Mouse (Mus musculus) liver, embryonic 15.5 days (tissue): ENCODE data around the gene Zbtb20. TPM values are rescaled to one million over a fixed set of nuclear protein-coding genes. Genes with fewer than 3 reads are reported as not detected.

ENCODE experiments used
- ATAC-seq: fragments of 200-750 bp; cut with Nextera tagmentation; 2 replicates; pipeline ENCODE4 v1.8.0; 2017; ENCODE audit warnings: moderate number of reproducible peaks, mild to moderate bottlenecking, moderate library complexity; ENCODE audit not compliant: insufficient read depth
- H3K27ac ChIP-seq: fragments of 300-500 bp; sonication (generic); replicated peaks from 2 replicates; pipeline ENCODE4 v1.5.1; 2015; ENCODE audit warnings: mild to moderate bottlenecking, inconsistent platforms
- H3K27me3 ChIP-seq: fragments of 300-500 bp; sonication (generic); 2 replicates; pipeline ENCODE4 v1.6.1; 2015; ENCODE audit warnings: mild to moderate bottlenecking, inconsistent platforms
- H3K36me3 ChIP-seq: fragments of 300-500 bp; sonication (generic); replicated peaks from 2 replicates; pipeline ENCODE4 v1.6.1; 2015; ENCODE audit warnings: moderate library complexity, mild to moderate bottlenecking, inconsistent platforms
- H3K4me1 ChIP-seq: fragments of 300-500 bp; sonication (generic); replicated peaks from 2 replicates; pipeline ENCODE4 v1.6.1; 2015; ENCODE audit warnings: inconsistent platforms
- H3K4me2 ChIP-seq: fragments of 300-500 bp; sonication (generic); 2 replicates; pipeline ENCODE4 v1.6.1; 2015; ENCODE audit warnings: moderate library complexity, mild to moderate bottlenecking, inconsistent platforms
- H3K4me3 ChIP-seq: fragments of 300-500 bp; sonication (generic); replicated peaks from 2 replicates; pipeline ENCODE4 v1.5.1; 2015; ENCODE audit warnings: mild to moderate bottlenecking, inconsistent platforms
- H3K9ac ChIP-seq: fragments of 300-500 bp; sonication (generic); 2 replicates; pipeline ENCODE4 v1.6.1; 2015; ENCODE audit warnings: moderate library complexity, mild to moderate bottlenecking, inconsistent platforms
- H3K9me3 ChIP-seq: fragments of 300-500 bp; sonication (generic); replicated peaks from 2 replicates; pipeline ENCODE4 v1.6.1; 2016; ENCODE audit warnings: inconsistent platforms
- WGBS: fragments of 180-500 bp; shearing (Covaris S2); methylation state at CpG from one replicate; pipeline ENCODE4 v1.1.7; 2015; ENCODE audit warnings: mixed read lengths; ENCODE audit not compliant: insufficient replicate concordance; 5-methylcytosine and 5-hydroxymethylcytosine counted together
- polyA plus RNA-seq: library from polyadenylated mRNA; unstranded; fragments of >200 nt; fragmentation: Nextera tagmentation; extraction: Ambion mirVana; gene quantifications from 2 replicates; pipeline ENCODE4 v1.2.1, GENCODE M21; 2015

The Zbtb20 gene
- polyA plus RNA-seq, 1 experiment from 2014 or later: 5.1 TPM

DNA sequence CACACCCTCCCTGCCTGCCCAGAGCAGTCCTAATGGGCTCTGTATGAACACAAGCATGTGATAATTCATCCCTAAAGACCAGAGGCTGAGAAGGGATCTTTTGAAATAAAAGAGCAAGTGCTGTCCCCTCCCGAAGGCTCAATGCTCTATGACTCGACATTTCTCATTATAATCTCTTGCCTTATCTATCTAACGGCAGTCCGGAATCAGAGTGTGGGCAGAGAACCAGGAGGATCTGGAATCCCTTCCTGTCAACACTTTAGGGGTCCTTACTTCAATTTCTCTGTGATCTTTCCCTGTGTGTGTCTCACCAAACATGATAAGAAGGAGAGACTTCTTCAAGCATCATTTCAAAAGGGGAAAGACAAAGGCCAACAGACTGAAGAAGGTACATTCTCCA, 770.2 kb downstream of the Zbtb20 start:
- Histone ChIP-seq H3K9ac (no peak overlapping the region), H3K4me3 (no peak overlapping the region), H3K4me1 (no peaks in the 10 kb centered on the region), H3K9me3 (no peaks in the 10 kb centered on the region), H3K36me3 (no peaks in the 10 kb centered on the region), H3K27ac (no peak overlapping the region), H3K27me3 (no peaks in the 10 kb centered on the region), H3K4me2 (no peak overlapping the region)
- WGBS: 46% methylated on average over 4 of the region's 4 CpGs
- no peak for ATAC-seq

DNA sequence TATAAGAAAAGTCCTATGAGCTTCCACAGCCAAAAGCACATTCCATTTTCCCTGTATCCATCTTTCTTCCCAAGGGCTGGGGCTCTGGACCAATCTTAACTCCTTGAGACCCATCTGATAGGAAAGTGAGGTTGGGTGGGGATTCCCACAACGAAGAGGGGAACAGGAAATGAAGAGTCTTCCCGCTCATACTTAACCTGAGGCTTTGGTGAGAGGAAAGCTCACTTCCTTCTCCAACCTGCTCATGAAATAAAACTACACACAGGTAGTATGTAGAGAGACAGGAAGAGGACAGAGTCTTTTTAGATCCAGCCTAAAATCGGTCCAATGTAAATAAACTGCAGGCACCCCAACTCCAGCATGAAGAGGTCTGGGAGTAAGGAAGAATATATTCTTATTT, 771.3 kb downstream of the Zbtb20 start:
- H3K27ac ChIP-seq: no peak overlapping the region
- no peaks in the 10 kb centered on the region for H3K36me3 ChIP-seq
- H3K4me2 ChIP-seq: no peak overlapping the region
- H3K9ac ChIP-seq: no peak overlapping the region
- no peaks in the 10 kb centered on the region for H3K9me3 ChIP-seq
- 56% methylated on average over 3 of the region's 3 CpGs for WGBS
- ATAC-seq: no peak
- H3K27me3 ChIP-seq: no peaks in the 10 kb centered on the region
- no peaks in the 10 kb centered on the region for H3K4me1 ChIP-seq
- no peak overlapping the region for H3K4me3 ChIP-seq

DNA sequence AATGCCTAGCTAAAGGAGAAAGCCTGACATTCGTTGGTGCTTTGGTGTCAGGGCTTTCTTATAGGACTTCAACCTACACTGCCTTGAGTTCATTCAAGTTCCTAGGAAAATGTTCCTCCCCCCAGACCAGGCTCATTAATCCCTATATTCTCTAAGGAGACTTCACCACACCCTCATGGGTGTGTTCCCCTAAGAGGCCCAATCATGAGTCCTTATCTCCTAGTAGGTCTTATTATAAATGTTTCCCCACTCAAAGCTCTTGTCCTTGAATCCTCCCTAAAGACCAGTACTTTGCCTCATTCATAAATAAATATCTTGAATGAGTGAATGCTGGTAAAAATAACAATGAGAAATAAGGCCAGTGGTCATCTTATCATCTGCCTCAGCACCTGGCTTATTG, 772.0 kb downstream of the Zbtb20 start:
- ATAC-seq: no peak
- no peak overlapping the region for H3K4me2 ChIP-seq
- H3K27ac ChIP-seq: no peak overlapping the region
- H3K9me3 ChIP-seq: no peaks in the 10 kb centered on the region
- no peak overlapping the region for H3K9ac ChIP-seq
- H3K27me3 ChIP-seq: no peaks in the 10 kb centered on the region
- no peak overlapping the region for H3K4me3 ChIP-seq
- no peaks in the 10 kb centered on the region for H3K36me3 ChIP-seq
- no peaks in the 10 kb centered on the region for H3K4me1 ChIP-seq
- 48% methylated on average over 1 of the region's 1 CpGs for WGBS

DNA sequence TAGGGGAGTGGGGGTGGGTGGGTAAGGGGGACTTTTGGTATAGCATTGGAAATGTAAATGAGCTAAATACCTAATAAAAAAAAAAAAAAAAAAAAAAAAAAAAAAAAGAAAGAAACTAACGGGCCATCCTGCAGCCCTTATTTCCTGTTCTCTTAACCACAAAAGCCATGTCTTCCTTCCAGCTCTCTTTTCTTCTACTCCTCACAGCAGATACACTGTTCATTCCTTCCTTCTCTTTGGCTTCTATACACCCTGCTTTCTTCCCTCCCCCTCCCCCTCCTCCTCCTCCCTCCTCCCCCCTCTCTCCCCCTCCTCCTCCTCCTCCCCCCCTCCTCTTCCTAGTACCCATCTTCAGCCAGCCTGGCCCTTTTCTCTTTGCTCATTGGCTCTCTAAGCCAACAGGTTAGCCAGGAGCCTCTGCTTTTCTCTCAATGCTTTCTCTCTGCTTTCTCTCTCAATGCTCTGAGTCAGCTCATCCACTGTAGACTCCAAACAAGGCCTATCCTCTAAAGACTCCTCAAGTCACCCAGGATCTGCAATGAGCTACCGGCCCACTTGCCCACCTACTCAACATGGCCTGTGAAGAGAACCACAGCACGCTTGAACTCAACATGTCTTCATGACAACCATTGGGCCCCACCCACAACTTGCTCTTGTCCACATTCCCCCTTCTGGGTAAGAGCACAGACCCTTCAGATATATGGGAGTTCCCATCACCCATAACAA, 774.8 kb downstream of the Zbtb20 start:
- whole genome bisulfite sequencing: 53% methylated on average over 3 of the region's 3 CpGs
- Histone ChIP-seq H3K4me2 (no peak overlapping the region), H3K4me3 (no peak overlapping the region), H3K36me3 (no peaks in the 10 kb centered on the region), H3K9me3 (no peaks in the 10 kb centered on the region), H3K27ac (no peak overlapping the region), H3K9ac (no peak overlapping the region), H3K27me3 (no peaks in the 10 kb centered on the region), H3K4me1 (no peaks in the 10 kb centered on the region)
- ATAC-seq: no peak

DNA sequence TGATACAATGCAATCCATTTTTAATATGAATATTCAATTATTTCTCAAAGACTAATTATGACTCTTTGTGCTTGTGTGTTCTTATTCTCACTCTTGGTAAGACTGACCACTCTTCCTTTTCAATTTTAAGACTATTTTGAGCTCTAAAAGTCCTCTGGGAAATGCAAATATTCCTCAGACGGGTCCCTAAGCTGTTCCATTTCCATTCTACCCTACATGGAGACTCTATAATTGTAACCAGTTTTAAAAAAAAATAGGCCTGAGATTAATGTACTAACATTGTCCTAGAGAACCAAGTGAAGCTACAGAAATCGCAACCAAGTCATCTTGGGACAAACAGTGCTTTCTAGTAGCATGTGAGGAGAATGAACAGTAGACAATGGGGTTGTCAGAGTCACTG, 777.6 kb downstream of the Zbtb20 start:
- no peak overlapping the region for H3K4me3 ChIP-seq
- ATAC-seq: no peak
- WGBS: 47% methylated on average over 2 of the region's 2 CpGs

DNA sequence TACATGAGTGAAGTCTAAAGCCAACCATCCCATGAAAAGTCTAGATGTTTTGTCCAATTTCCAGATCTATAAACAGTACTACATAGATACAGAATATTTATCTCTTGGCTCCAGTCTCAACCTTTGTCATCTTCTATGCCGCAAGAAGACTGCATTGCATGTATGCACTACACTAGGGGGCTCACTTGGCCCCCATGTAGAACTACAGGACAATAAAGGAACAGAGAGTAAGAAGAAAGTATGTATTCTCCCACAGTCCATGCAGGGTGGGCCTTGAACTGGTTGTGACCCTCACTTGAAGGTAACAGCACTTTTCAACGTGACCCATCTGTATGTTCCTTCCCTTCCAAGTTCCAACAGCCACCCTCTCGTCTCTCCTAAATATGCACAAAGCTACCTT, 778.6 kb downstream of the Zbtb20 start:
- 40% methylated on average over 3 of the region's 3 CpGs for WGBS
- no peak overlapping the region for H3K4me2 ChIP-seq
- no peak overlapping the region for H3K27ac ChIP-seq
- H3K27me3 ChIP-seq: no peaks in the 10 kb centered on the region
- no peak overlapping the region for H3K9ac ChIP-seq
- no peaks in the 10 kb centered on the region for H3K9me3 ChIP-seq
- no peaks in the 10 kb centered on the region for H3K4me1 ChIP-seq
- H3K36me3 ChIP-seq: no peaks in the 10 kb centered on the region
- no peak for ATAC-seq
- H3K4me3 ChIP-seq: no peak overlapping the region

More for the DNA sequence above, 777.6 kb downstream of the Zbtb20 start:
- Histone ChIP-seq H3K9me3 (no peaks in the 10 kb centered on the region), H3K27me3 (no peaks in the 10 kb centered on the region), H3K9ac (no peak overlapping the region), H3K4me2 (no peak overlapping the region), H3K36me3 (no peaks in the 10 kb centered on the region), H3K4me1 (no peaks in the 10 kb centered on the region), H3K27ac (no peak overlapping the region)

DNA sequence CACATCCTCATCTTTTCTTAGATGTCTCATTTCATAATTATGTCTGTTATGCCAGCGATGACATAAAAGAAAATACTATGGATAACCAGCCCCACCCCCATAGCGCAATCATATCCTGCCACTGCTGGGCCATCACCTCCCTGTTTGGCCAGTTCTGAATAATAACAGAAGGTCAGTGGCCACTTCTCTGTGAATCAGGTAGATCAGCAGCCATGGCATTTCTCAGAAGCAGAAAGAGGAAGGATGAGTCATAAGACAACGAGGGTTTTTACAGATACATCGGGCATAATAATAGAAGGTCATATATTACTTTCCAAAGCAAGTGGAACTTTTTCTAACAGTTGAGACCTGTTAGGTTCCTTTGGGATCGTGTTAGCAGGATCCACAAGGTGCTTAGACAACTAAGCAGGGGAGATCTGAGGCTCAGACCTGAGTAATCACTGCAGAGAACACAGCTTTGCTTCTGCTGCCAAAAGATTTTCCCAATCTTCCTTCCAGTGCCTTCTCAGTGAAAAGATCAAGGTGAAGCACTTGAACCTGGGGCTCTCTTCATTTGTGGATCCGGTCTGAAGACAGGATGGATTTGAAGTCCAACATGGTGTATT, 779.6 kb downstream of the Zbtb20 start:
- H3K9ac ChIP-seq: no peak overlapping the region
- H3K4me2 ChIP-seq: no peak overlapping the region
- H3K27ac ChIP-seq: no peak overlapping the region
- no peak for ATAC-seq
- H3K4me3 ChIP-seq: no peak overlapping the region
- no peaks in the 10 kb centered on the region for H3K36me3 ChIP-seq
- WGBS: 42% methylated on average over 6 of the region's 6 CpGs
- no peaks in the 10 kb centered on the region for H3K9me3 ChIP-seq
- no peaks in the 10 kb centered on the region for H3K27me3 ChIP-seq
- H3K4me1 ChIP-seq: no peaks in the 10 kb centered on the region

DNA sequence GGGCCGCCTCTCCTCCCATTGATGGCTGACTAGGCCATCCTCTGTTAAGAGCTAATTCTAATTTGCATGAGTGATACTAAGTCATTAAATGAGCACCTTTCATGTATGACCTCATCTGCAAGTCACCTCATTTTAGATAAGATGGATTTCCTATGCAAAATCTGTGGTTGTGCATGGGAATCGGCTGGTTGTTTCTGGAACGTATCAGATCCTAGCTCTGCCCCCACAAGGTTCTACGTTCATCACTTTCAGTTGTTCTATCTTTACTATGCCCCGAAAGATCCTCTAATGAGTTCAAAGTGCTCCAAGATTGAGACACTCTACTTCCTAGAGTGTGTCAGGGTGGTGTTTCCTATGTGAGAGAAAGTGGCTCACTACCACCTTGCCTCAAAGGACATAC, 785.9 kb downstream of the Zbtb20 start:
- WGBS: 70% methylated on average over 5 of the region's 5 CpGs
- no peaks in the 10 kb centered on the region for H3K36me3 ChIP-seq

DNA sequence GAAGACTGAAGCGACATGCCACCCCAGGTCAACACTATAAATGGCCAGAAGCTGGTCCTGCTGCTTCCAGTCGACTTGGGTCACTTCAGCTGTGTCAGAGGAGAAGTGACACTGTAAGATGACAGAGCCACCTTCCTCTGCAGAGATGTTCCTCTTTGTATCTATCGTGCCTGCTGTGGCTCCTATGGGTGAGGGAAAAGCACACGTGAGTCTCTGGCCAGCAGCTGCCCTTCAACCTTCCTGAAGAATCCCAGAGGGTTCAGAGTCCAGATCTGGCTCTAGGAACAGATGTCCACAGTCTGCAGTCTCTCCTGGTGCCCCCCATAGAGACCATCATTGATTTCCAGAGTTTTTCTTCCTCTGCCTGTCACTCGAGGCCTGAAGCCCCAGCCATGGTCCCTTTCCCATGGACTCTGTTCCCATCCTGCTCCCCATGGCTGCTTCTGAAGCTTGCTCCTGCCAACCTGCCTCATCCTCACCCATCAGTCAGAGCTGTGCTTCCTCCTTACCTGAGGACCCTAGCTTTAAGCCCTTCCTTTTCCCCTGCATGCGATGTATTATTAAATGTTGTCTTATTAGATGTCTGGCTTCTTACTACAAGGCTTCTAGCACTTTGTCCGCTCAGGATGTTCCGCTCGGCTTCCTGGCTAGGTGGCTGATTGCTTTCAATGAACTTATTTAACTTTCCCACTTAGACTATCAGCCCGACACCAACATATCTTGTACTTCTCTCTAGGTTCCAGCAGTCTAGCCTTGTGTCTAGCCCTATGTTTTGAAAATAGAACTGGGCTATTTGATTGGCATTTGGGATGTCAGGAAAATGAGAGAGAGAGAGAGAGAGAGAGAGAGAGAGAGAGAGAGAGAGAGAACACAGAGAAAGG, 786.7 kb downstream of the Zbtb20 start:
- H3K27me3 ChIP-seq: no peaks in the 10 kb centered on the region
- no peaks in the 10 kb centered on the region for H3K36me3 ChIP-seq
- no peak overlapping the region for H3K4me3 ChIP-seq
- 55% methylated on average over 10 of the region's 10 CpGs for WGBS
- no peak overlapping the region for H3K27ac ChIP-seq
- H3K9ac ChIP-seq: no peak overlapping the region
- ATAC-seq: no peak
- H3K9me3 ChIP-seq: no peaks in the 10 kb centered on the region
- H3K4me2 ChIP-seq: no peak overlapping the region
- no peaks in the 10 kb centered on the region for H3K4me1 ChIP-seq

More for the DNA sequence above, 785.9 kb downstream of the Zbtb20 start:
- Histone ChIP-seq H3K4me1 (no peaks in the 10 kb centered on the region), H3K27ac (no peak overlapping the region), H3K9ac (no peak overlapping the region), H3K4me2 (no peak overlapping the region), H3K9me3 (no peaks in the 10 kb centered on the region), H3K4me3 (no peak overlapping the region), H3K27me3 (no peaks in the 10 kb centered on the region)
- ATAC-seq: no peak

DNA sequence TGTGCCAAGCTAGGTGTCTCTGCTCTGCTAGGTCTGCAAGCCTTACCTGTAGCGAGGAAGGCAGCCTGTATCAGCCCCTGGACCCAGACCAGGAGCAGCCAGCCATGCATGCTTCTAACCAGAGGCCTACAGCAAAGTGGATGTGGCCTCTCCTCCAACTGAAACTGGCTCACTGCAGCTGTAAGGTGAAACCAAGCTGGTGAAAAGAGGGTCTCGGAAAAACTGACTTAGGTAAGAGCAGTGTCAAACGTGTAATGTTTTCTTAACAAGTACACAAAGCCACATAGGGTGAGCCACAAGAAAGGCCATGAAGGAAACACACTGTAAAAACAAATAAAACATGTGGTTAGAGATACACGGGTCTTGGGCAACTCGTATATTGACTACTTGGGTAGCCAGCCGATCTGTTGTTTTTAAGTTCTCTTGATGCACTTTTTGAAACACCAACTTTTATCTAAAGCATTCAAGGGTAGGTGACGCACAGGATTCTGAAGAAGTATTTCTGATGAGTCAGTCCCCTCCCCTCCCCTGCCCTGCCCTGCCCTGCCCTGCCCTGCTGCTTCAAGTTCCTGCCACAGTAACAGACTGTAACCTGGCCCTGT, 788.4 kb downstream of the Zbtb20 start, which contains the start of gene Tigit:
Gene Tigit (minus strand): TSS at position 169 of the 602 bp plus-strand sequence.
- H3K27ac ChIP-seq: no peak within 1 kb of the TSS
- 44% methylated on average over 7 of the region's 7 CpGs for WGBS
- no peaks in the 10 kb centered on the region for H3K27me3 ChIP-seq
- H3K9ac ChIP-seq: no peak within 1 kb of the TSS
- H3K4me3 ChIP-seq: no peak within 1 kb of the TSS
- no peaks in the 10 kb centered on the region for H3K9me3 ChIP-seq
- H3K4me2 ChIP-seq: no peak within 1 kb of the TSS
- H3K4me1 ChIP-seq: no peaks in the 10 kb centered on the region
- ATAC-seq: no peak
- H3K36me3 ChIP-seq: no peaks in the 10 kb centered on the region

DNA sequence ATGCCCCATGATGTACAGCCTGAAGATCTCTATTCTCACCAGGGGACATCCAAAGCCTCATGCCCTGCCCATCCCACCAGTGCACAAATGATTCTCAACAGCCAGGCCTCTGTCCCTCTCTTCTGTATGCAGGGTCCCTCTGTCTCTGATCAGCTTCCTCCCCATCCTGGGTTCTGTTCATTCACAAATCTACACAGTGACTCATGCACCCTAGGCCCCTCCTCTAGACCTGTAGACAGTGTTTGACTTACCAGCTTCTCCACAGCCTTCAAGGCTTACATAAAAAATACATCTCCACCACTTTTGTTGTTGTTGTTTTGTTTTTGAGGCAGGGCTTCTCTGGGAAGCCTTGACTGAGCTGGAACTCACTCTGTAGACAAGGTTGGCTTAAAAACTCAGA, 789.2 kb downstream of the Zbtb20 start:
- no peak overlapping the region for H3K9ac ChIP-seq
- no peak for ATAC-seq
- H3K4me1 ChIP-seq: no peaks in the 10 kb centered on the region
- H3K4me3 ChIP-seq: no peak overlapping the region
- H3K4me2 ChIP-seq: no peak overlapping the region
- no peaks in the 10 kb centered on the region for H3K36me3 ChIP-seq
- no peaks in the 10 kb centered on the region for H3K27me3 ChIP-seq
- no peak overlapping the region for H3K27ac ChIP-seq
- H3K9me3 ChIP-seq: no peaks in the 10 kb centered on the region
